10 mouse cellular contexts compared by ENCODE assay signal in genomic region chr11:57958233-57958632, GRCm38 (mm10). TPM values are rescaled to one million over a fixed set of nuclear protein-coding genes. Genes with fewer than 3 reads are reported as not detected.
DNase-seq lines count a peak whose midpoint lies in the region; ATAC-seq and TF ChIP-seq lines count a peak whose summit lies in the region.
"Had no signal": no experiment of that assay in that cellular context is flagged by ENCODE, and none has a peak within 500 bp of the region (broad histone marks: within the 10 kb centered on the region; RNA-seq: fewer than 3 reads in every experiment).

No protein-coding gene starts in this region.

- peak; percentile 30 to 43 for DNase-seq in CD8-positive naive resting alpha-beta T cell, adult 2 months (ENCODE audit: low read depth in 2 of 2, low spot score in 2 of 2)
- DNase-seq in lung, postnatal 0 days (ENCODE audit: low spot score) = peak; percentile 85
- peak; percentile 51 for DNase-seq in thymus, adult 2 months
- DNase-seq in adrenal gland, adult 18-20 months (ENCODE audit: low spot score in 2 of 2) = no peak
- DNase-seq in kidney, postnatal 4 days = no peak
- DNase-seq in left cerebral cortex, adult 9 months (ENCODE audit: low spot score in 2 of 2) = no peak
- DNase-seq: cerebellum, postnatal 25 days; gastrocnemius, postnatal 14 days; heart, postnatal 36 days had no signal

- H3K36me3 ChIP-seq in lung, postnatal 0 days (ENCODE audit: insufficient read depth, low read length) = no peaks in the 10 kb centered on the region
- no peaks in the 10 kb centered on the region for H3K36me3 ChIP-seq in thymus, adult 2 months (ENCODE audit: control insufficient read depth, insufficient read depth, low read length)

- H3K4me3 ChIP-seq in bone marrow, adult 2 months (replicated peaks; ENCODE audit: control insufficient read depth, low read depth, low read length) = no peak overlapping the region
- H3K4me3 ChIP-seq in lung, postnatal 0 days (ENCODE audit: low read depth, low read length) = no peak overlapping the region
- H3K4me3 ChIP-seq in thymus, adult 2 months (ENCODE audit: control insufficient read depth, insufficient read depth, low read length) = no peak overlapping the region

- TF ChIP-seq CTCF in bone marrow, adult 2 months (IDR thresholded peaks at IDR 0.05; ENCODE audit: control insufficient read depth, insufficient read depth, low read length) = no peak
- peak; percentile 15; the same call in 1 of the 2 replicates for TF ChIP-seq CTCF in lung, postnatal 0 days (IDR thresholded peaks at IDR 0.05)
- TF ChIP-seq CTCF in thymus, adult 2 months (IDR thresholded peaks at IDR 0.05; ENCODE audit: borderline replicate concordance, control insufficient read depth, extremely low read depth, insufficient read depth, low read length, poor library complexity) = no peak

- H3K27ac ChIP-seq in bone marrow, adult 2 months (ENCODE audit: control insufficient read depth, insufficient read depth, low read depth, low read length, poor library complexity) = peak overlapping the region; percentile 54; the same call in 1 of the 2 replicates
- peak overlapping the region; percentile 49; the same call in 1 of the 2 replicates for H3K27ac ChIP-seq in lung, postnatal 0 days (ENCODE audit: low read length)
- peak overlapping the region; percentile 65; the same call in 1 of the 2 replicates for H3K27ac ChIP-seq in thymus, adult 2 months (ENCODE audit: control insufficient read depth, insufficient read depth, low read length)

- no peak overlapping the region for H3K9ac ChIP-seq in lung, postnatal 0 days (replicated peaks; ENCODE audit: low read depth)

- TF ChIP-seq POLR2A in bone marrow, adult 2 months (IDR thresholded peaks at IDR 0.05; ENCODE audit: borderline replicate concordance, control insufficient read depth, low read depth, low read length) = no peak
- no peak for TF ChIP-seq POLR2A in thymus, adult 2 months (IDR thresholded peaks at IDR 0.05; ENCODE audit: control insufficient read depth, extremely low read depth, insufficient read depth, low read length, poor library complexity)

- peaks cover 1% of the 10 kb centered on the region; the same call in 1 of the 2 replicates for H3K4me1 ChIP-seq in bone marrow, adult 2 months (ENCODE audit: control insufficient read depth, insufficient read depth, low read length)
- H3K4me1 ChIP-seq in lung, postnatal 0 days (ENCODE audit: insufficient read depth, low read depth, low read length) = peaks cover 3% of the 10 kb centered on the region; the same call in 1 of the 2 replicates
- peaks cover 29% of the 10 kb centered on the region for H3K4me1 ChIP-seq in thymus, adult 2 months (replicated peaks; ENCODE audit: control insufficient read depth, insufficient read depth, low read length)

- TF ChIP-seq EP300 in lung, postnatal 0 days (IDR thresholded peaks at IDR 0.05) = peak; percentile 68; the same call in 1 of the 2 replicates

- H3K9me3 ChIP-seq in lung, postnatal 0 days (ENCODE audit: low read length) = no peaks in the 10 kb centered on the region

- H3K4me2 ChIP-seq in lung, postnatal 0 days (replicated peaks; ENCODE audit: low read depth, low read length) = no peak overlapping the region

- H3K27me3 ChIP-seq in lung, postnatal 0 days (replicated peaks; ENCODE audit: insufficient read depth, low read length) = no peaks in the 10 kb centered on the region
- H3K27me3 ChIP-seq in thymus, adult 2 months (ENCODE audit: control insufficient read depth, insufficient read depth, low read length) = no peaks in the 10 kb centered on the region

- ATAC-seq in lung, postnatal 0 days = peak; percentile 85

- 13% methylated on average over 7 of the region's 7 CpGs for WGBS in bone marrow, adult 2 months
- 46% methylated on average over 7 of the region's 7 CpGs for WGBS in lung, postnatal 0 days
- WGBS in thymus, adult 2 months = 7% methylated on average over 7 of the region's 7 CpGs

RNA-seq across cellular contexts. Expression of gene Larp1, which starts 50.6 kb away (rescaled TPM):
- polyA plus RNA-seq in bone marrow, adult 2 months (2011; ENCODE audit: insufficient read depth, insufficient read length, low replicate concordance, missing spikeins) = 17.0 and 28.2 TPM in 2 replicates
- 10.3 and 11.6 TPM in 2 replicates for polyA plus RNA-seq in lung, postnatal 0 days (2015; fragmentation: Nextera tagmentation; extraction: Ambion mirVana)
- polyA plus RNA-seq in thymus, adult 2 months (2012; rRNA removed) = 54.4 and 64.4 TPM in 2 replicates
- 100 to 1,000 TPM in 1 of 2 experiments, 10 to 100 TPM in 1; 85.2 to 122 TPM for total RNA-seq in adrenal gland, adult 18-20 months (2021)

Comparison
In these comparisons a context has a peak if more than half of its experiments do, and no peak if none do; other contexts are left out.
1. DNase-seq: peak in CD8-positive naive resting alpha-beta T cell, adult 2 months (2 of 2), lung, postnatal 0 days (single experiment) and thymus, adult 2 months (single experiment); none in adrenal gland, adult 18-20 months (0 of 2), kidney, postnatal 4 days (0 of 2) and left cerebral cortex, adult 9 months (0 of 2).
2. Peak in every context shown above with its lines, with median percentiles within 50 percentile points of each other: H3K27ac ChIP-seq.